Mouse (Mus musculus) limb, embryonic 13.5 days (tissue): Measurements from ENCODE around the gene Acp2. TPM values are rescaled to one million over a fixed set of nuclear protein-coding genes. Genes with fewer than 3 reads are reported as not detected.

Experiments used
- ATAC-seq: fragments of 200-750 bp; cut with Nextera tagmentation; 2 replicates; pipeline ENCODE4 v1.8.0; 2017; ENCODE audit warnings: low read depth, moderate number of reproducible peaks, moderate TSS enrichment; ENCODE audit not compliant: low FRiP score
- H3K27ac ChIP-seq: fragments of 300-500 bp; sonication (generic); 2 replicates; pipeline ENCODE4 v1.5.1; 2015; ENCODE audit warnings: inconsistent platforms, mild to moderate bottlenecking, moderate library complexity
- H3K27me3 ChIP-seq: fragments of 300-500 bp; sonication (generic); 2 replicates; pipeline ENCODE4 v1.6.1; 2015; ENCODE audit warnings: mild to moderate bottlenecking, inconsistent platforms
- H3K36me3 ChIP-seq: fragments of 300-500 bp; sonication (generic); 2 replicates; pipeline ENCODE4 v1.6.1; 2015; ENCODE audit warnings: inconsistent platforms, mild to moderate bottlenecking, moderate library complexity
- H3K4me1 ChIP-seq: fragments of 300-500 bp; sonication (generic); 2 replicates; pipeline ENCODE4 v1.6.1; 2015; ENCODE audit warnings: inconsistent platforms
- H3K4me2 ChIP-seq: fragments of 300-500 bp; sonication (generic); replicated peaks from 2 replicates; pipeline ENCODE4 v1.6.1; 2015; ENCODE audit warnings: inconsistent platforms, mild to moderate bottlenecking, moderate library complexity
- H3K4me3 ChIP-seq: fragments of 300-500 bp; sonication (generic); 2 replicates; pipeline ENCODE4 v1.5.1; 2015; ENCODE audit warnings: moderate library complexity, mild to moderate bottlenecking, inconsistent platforms
- H3K9ac ChIP-seq: fragments of 300-500 bp; sonication (generic); 2 replicates; pipeline ENCODE4 v1.6.1; 2015; ENCODE audit warnings: mild to moderate bottlenecking, inconsistent platforms
- H3K9me3 ChIP-seq: fragments of 300-500 bp; sonication (generic); 2 replicates; pipeline ENCODE4 v1.6.1; 2016; ENCODE audit warnings: inconsistent platforms
- WGBS: fragments of 180-500 bp; shearing (Covaris S2); methylation state at CpG from one replicate; pipeline ENCODE4 v1.1.7; 2015; 5-methylcytosine and 5-hydroxymethylcytosine counted together
- polyA plus RNA-seq: library from polyadenylated mRNA; unstranded; fragments of >200 nt; fragmentation: Nextera tagmentation; extraction: Ambion mirVana; gene quantifications from 2 replicates; pipeline ENCODE4 v1.2.1, GENCODE M21; 2015

Acp2 gene
- 30.2 and 34.6 TPM in 2 replicates for polyA plus RNA-seq

GRCm38 (mm10) chr2:91202222-91202971 is at the start of gene Acp2, which contains the start of gene Nr1h3:
Gene Acp2, plus strand, starts transcription at chr2:91202885.
Gene Nr1h3, minus strand, starts transcription at chr2:91202834.
- Histone ChIP-seq H3K9ac (peak within 1 kb of the TSS; percentile 87), H3K27me3 (no peaks in the 10 kb centered on the region), H3K4me3 (peak within 1 kb of the TSS; percentile 81), H3K9me3 (no peaks in the 10 kb centered on the region), H3K4me2 (peak within 1 kb of the TSS; percentile 82), H3K27ac (peak within 1 kb of the TSS; percentile 93), H3K36me3 (peaks cover 28% of the 10 kb centered on the region), H3K4me1 (peaks cover 24% of the 10 kb centered on the region)
- ATAC-seq, result peak; percentile 96
- 4% methylated on average over 28 of the region's 28 CpGs for WGBS

- 81% methylated on average over 3 of the region's 3 CpGs for WGBS
Observed at GRCm38 (mm10) chr2:91152885-91153377, 49.8 kb upstream of the Acp2 start.

GRCm38 (mm10) chr2:91154091-91154490 is 48.6 kb upstream of the Acp2 start:
- no peaks in the 10 kb centered on the region for H3K9me3 ChIP-seq
- H3K4me1 ChIP-seq, result no peaks in the 10 kb centered on the region
- H3K4me3 ChIP-seq, result no peak overlapping the region
- WGBS, result 90% methylated on average over 3 of the region's 3 CpGs
- no peak overlapping the region for H3K27ac ChIP-seq
- H3K4me2 ChIP-seq, result no peak overlapping the region
- peaks cover 73% of the 10 kb centered on the region for H3K36me3 ChIP-seq
- no peaks in the 10 kb centered on the region for H3K27me3 ChIP-seq
- no peak for ATAC-seq
- no peak overlapping the region for H3K9ac ChIP-seq

More at GRCm38 (mm10) chr2:91152885-91153377, 49.8 kb upstream of the Acp2 start:
- Histone ChIP-seq H3K27me3 (no peaks in the 10 kb centered on the region), H3K27ac (no peak overlapping the region), H3K9ac (no peak overlapping the region), H3K36me3 (peaks cover 69% of the 10 kb centered on the region), H3K4me2 (no peak overlapping the region), H3K4me1 (no peaks in the 10 kb centered on the region), H3K4me3 (no peak overlapping the region), H3K9me3 (no peaks in the 10 kb centered on the region)
- no peak for ATAC-seq

- no peak for ATAC-seq
- Histone ChIP-seq H3K9me3 (no peaks in the 10 kb centered on the region), H3K4me3 (no peak overlapping the region), H3K36me3 (peaks cover 81% of the 10 kb centered on the region), H3K4me1 (no peaks in the 10 kb centered on the region), H3K27ac (no peak overlapping the region), H3K4me2 (no peak overlapping the region), H3K27me3 (no peaks in the 10 kb centered on the region), H3K9ac (no peak overlapping the region)
- WGBS, result 19% methylated on average over 6 of the region's 6 CpGs
Observed at GRCm38 (mm10) chr2:91157002-91157752, 45.5 kb upstream of the Acp2 start.

- Histone ChIP-seq H3K36me3 (peaks cover 82% of the 10 kb centered on the region), H3K9ac (no peak overlapping the region), H3K4me3 (no peak overlapping the region), H3K4me1 (no peaks in the 10 kb centered on the region), H3K27me3 (no peaks in the 10 kb centered on the region), H3K9me3 (no peaks in the 10 kb centered on the region), H3K27ac (no peak overlapping the region), H3K4me2 (no peak overlapping the region)
- WGBS, result 84% methylated on average over 6 of the region's 6 CpGs
- ATAC-seq, result no peak
Observed at GRCm38 (mm10) chr2:91160591-91160990, 42.1 kb upstream of the Acp2 start.

- Histone ChIP-seq H3K4me2 (no peak overlapping the region), H3K4me1 (no peaks in the 10 kb centered on the region), H3K9me3 (no peaks in the 10 kb centered on the region), H3K36me3 (peaks cover 83% of the 10 kb centered on the region), H3K27me3 (no peaks in the 10 kb centered on the region), H3K27ac (no peak overlapping the region), H3K4me3 (no peak overlapping the region), H3K9ac (no peak overlapping the region)
- ATAC-seq, result no peak
- WGBS, result 78% methylated on average over 4 of the region's 4 CpGs
Observed at GRCm38 (mm10) chr2:91162952-91163351, 39.7 kb upstream of the Acp2 start.

- peaks cover 81% of the 10 kb centered on the region for H3K36me3 ChIP-seq
- H3K4me2 ChIP-seq, result no peak overlapping the region
- H3K4me1 ChIP-seq, result no peaks in the 10 kb centered on the region
- H3K27ac ChIP-seq, result no peak overlapping the region
- no peak overlapping the region for H3K9ac ChIP-seq
- H3K9me3 ChIP-seq, result no peaks in the 10 kb centered on the region
- WGBS, result 87% methylated on average over 5 of the region's 5 CpGs
- no peaks in the 10 kb centered on the region for H3K27me3 ChIP-seq
- no peak for ATAC-seq
- no peak overlapping the region for H3K4me3 ChIP-seq
Observed at GRCm38 (mm10) chr2:91163532-91163931, 39.2 kb upstream of the Acp2 start.

- Histone ChIP-seq H3K36me3 (peaks cover 82% of the 10 kb centered on the region), H3K27me3 (no peaks in the 10 kb centered on the region), H3K4me3 (no peak overlapping the region), H3K9ac (no peak overlapping the region), H3K4me1 (no peaks in the 10 kb centered on the region), H3K9me3 (no peaks in the 10 kb centered on the region), H3K27ac (no peak overlapping the region), H3K4me2 (no peak overlapping the region)
- 90% methylated on average over 6 of the region's 6 CpGs for WGBS
- no peak for ATAC-seq
Observed at GRCm38 (mm10) chr2:91164991-91165390, 37.7 kb upstream of the Acp2 start.

- Histone ChIP-seq H3K36me3 (peaks cover 68% of the 10 kb centered on the region), H3K9ac (no peak overlapping the region), H3K4me2 (no peak overlapping the region), H3K27ac (no peak overlapping the region), H3K4me1 (no peaks in the 10 kb centered on the region), H3K9me3 (no peaks in the 10 kb centered on the region), H3K27me3 (no peaks in the 10 kb centered on the region), H3K4me3 (no peak overlapping the region)
- ATAC-seq, result no peak
- 64% methylated on average over 4 of the region's 4 CpGs for WGBS
Observed at GRCm38 (mm10) chr2:91167629-91168028, 35.1 kb upstream of the Acp2 start.

GRCm38 (mm10) chr2:91169587-91170322 is 32.9 kb upstream of the Acp2 start:
- Histone ChIP-seq H3K27ac (no peak overlapping the region), H3K9me3 (no peaks in the 10 kb centered on the region), H3K4me1 (no peaks in the 10 kb centered on the region), H3K27me3 (no peaks in the 10 kb centered on the region), H3K36me3 (peaks cover 60% of the 10 kb centered on the region), H3K4me3 (no peak overlapping the region), H3K9ac (no peak overlapping the region), H3K4me2 (no peak overlapping the region)
- ATAC-seq, result no peak
- 88% methylated on average over 25 of the region's 25 CpGs for WGBS

- H3K4me3 ChIP-seq, result no peak overlapping the region
- H3K4me1 ChIP-seq, result no peaks in the 10 kb centered on the region
- no peaks in the 10 kb centered on the region for H3K9me3 ChIP-seq
- ATAC-seq, result no peak
- WGBS, result 87% methylated on average over 4 of the region's 4 CpGs
- H3K27me3 ChIP-seq, result no peaks in the 10 kb centered on the region
- no peak overlapping the region for H3K4me2 ChIP-seq
- peaks cover 42% of the 10 kb centered on the region for H3K36me3 ChIP-seq
- no peak overlapping the region for H3K27ac ChIP-seq
- H3K9ac ChIP-seq, result no peak overlapping the region
Observed at GRCm38 (mm10) chr2:91175490-91175889, 27.2 kb upstream of the Acp2 start.

- 77% methylated on average over 6 of the region's 6 CpGs for WGBS
- Histone ChIP-seq H3K36me3 (peaks cover 42% of the 10 kb centered on the region), H3K4me1 (no peaks in the 10 kb centered on the region), H3K4me2 (no peak overlapping the region), H3K9me3 (no peaks in the 10 kb centered on the region), H3K27ac (no peak overlapping the region), H3K27me3 (no peaks in the 10 kb centered on the region), H3K4me3 (no peak overlapping the region), H3K9ac (no peak overlapping the region)
- no peak for ATAC-seq
Observed at GRCm38 (mm10) chr2:91176234-91176633, 26.5 kb upstream of the Acp2 start.
